Mouse (Mus musculus) retina, postnatal 1 day (tissue): Measurements from ENCODE around the gene Fut4.

Experiments
- DNase-seq: peaks from one replicate; pipeline ENCODE4 v3.0.0-alpha.2; 2012

The Fut4 gene

GRCm38 (mm10) chr9:14752001-14752522 lies at the start of gene Fut4:
Gene Fut4, minus strand, starts transcription at chr9:14752393.
- peak; percentile 57 for DNase-seq

GRCm38 (mm10) chr9:14787356-14787755 lies 35.2 kb upstream of the Fut4 start:
- no peak for DNase-seq

DNA sequence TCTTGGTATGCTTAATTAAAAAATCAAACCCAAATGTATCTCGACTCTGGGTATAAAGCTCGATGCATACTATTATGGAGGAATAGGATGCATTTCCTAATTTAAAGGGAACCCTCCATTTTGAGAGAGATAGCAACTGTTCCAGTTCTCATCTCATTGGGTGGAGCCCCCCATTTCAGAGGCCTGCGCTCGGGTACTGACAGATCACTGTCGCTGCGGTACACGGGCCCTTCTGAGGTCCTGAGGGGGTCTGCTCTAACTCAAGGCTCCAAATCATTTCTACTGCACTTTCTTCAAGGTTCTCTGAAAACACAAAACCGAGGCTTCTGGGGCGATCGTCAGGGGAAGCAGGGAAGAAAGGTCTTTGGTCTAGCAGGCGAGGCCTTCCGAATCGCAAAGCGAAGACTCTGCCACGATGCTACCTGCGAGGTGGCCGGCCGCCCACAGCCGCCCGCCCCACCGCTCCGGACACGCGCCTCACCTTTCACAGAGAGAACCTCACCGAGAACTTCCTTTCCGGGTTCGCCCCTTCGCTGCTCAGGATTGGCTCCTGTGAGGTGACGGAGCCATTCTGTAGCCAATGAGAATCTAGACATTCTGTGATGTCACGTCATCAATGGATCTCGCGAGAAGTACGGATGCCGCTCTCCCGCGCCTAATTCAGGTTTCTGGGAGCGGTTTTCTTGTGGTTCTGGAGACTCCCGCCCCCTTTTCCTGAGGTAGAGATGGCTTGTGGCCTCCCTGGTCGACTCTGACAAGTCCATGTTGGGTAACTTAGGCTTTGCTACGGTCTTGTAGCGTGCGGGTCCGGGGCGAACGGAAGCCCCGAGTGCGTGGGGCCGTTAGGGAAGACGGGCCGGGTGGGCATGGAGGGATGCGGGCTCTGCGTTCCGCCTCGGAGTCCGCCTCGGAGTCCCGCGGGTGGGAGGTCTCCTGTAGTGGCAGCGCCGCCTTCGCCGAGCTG lies 32.1 kb upstream of the Fut4 start, which contains the start of the genes Mre11a and Ankrd49:
Gene Mre11a (plus strand): TSS at position 616 of the 964 bp plus-strand sequence.
Gene Ankrd49 (minus strand): TSS at position 818 of the 964 bp plus-strand sequence.
- DNase-seq: peak; percentile 99

- no peak for DNase-seq
These were observed 26.1 kb upstream of the Fut4 start for GRCm38 (mm10) chr9:14778341-14778740.

GRCm38 (mm10) chr9:14773813-14774212 lies 21.6 kb upstream of the Fut4 start:
- peak; percentile 25 for DNase-seq

GRCm38 (mm10) chr9:14772074-14772473 lies 19.9 kb upstream of the Fut4 start:
- no peak for DNase-seq

GRCm38 (mm10) chr9:14770803-14771471 lies 18.7 kb upstream of the Fut4 start, which contains the start of gene 1700012B09Rik:
Gene 1700012B09Rik, minus strand, starts transcription at chr9:14771030.
- DNase-seq: peak; percentile 67

DNA sequence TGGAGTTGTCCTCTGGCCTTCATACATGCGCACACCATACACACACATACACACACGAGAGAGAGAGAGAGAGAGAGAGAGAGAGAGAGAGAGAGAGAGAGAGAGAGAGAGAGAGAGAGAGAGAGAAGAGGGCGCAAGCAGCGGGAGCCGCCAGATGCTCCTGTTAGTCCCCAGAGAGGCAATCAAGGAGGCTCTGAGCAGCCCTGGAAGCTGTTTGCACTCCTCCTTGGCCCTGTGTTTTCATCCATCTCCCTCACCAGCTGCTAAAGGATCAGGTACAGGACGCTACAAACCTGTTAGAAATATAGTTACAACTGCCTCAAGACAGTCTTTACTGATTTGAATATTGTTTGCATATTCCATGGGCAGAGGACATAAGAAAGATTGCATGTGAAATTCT lies 17.6 kb upstream of the Fut4 start:
- DNase-seq: no peak

- DNase-seq: peak; percentile 62
These were observed 12.6 kb upstream of the Fut4 start for GRCm38 (mm10) chr9:14764765-14765164.

DNA sequence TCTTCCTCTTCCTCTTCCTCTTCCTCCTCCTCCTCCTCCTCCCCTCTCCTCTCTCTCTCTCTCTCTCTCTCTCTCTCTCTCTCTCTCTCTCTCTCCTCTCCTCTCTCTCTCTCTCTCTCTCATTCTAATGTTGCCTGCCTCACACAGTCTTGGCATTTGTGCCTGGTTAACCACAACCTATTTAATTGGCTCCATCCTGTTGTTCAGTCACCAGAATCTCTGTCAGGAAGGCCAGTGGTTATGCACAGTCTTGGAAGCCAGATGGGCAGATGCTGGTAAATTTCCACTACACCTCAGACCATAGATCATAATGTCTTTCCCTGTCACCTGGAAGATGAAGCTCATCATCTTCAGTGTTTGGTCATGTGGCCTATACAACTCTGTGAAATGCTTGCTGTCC lies 7.1 kb upstream of the Fut4 start:
- no peak for DNase-seq

- no peak for DNase-seq
These were observed 6.4 kb upstream of the Fut4 start for GRCm38 (mm10) chr9:14758590-14758989.

DNA sequence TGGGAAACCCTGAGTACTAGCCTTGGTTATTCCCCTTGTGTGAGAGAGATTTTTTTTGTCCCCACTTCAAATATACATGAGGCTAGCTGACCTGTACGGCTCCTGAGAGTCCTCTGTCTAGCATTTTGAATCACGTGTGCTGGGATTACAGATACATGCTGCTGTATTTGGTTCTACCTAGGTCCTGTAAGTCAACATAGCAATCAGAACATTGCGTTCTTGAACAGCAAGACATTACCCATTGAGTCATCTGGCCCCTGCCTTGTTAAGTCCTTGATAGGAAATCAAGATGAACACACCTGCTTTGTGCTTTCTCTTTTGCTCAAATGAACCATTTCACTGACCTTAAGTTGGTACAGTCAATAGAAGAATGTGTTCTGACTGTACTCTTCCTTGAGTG lies 2.3 kb upstream of the Fut4 start:
- DNase-seq: no peak

DNA sequence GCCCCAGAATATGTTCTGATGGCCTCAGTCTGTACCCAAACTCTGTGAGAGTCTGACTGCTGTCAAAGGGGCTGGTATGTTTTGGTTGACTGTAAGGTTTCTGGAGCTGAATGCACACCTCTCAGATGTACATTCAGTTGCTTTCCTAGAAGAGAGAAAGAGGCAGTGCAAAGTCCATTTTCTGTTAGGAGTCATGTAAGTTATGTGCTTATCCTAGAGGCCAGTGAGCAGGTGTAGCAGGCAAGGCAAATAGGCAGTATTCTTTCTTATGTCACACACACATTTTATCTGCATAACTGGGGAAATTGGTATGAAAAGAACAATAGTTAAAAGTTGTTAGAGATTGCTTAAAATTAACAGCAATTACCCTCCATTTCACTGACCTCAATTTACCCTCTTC lies 1.8 kb upstream of the Fut4 start:
- no peak for DNase-seq

GRCm38 (mm10) chr9:14751503-14752000 lies 641 bp downstream of the Fut4 start:
- peak; percentile 55 for DNase-seq

GRCm38 (mm10) chr9:14750901-14751502 lies 1.2 kb downstream of the Fut4 start:
- no peak for DNase-seq

DNA sequence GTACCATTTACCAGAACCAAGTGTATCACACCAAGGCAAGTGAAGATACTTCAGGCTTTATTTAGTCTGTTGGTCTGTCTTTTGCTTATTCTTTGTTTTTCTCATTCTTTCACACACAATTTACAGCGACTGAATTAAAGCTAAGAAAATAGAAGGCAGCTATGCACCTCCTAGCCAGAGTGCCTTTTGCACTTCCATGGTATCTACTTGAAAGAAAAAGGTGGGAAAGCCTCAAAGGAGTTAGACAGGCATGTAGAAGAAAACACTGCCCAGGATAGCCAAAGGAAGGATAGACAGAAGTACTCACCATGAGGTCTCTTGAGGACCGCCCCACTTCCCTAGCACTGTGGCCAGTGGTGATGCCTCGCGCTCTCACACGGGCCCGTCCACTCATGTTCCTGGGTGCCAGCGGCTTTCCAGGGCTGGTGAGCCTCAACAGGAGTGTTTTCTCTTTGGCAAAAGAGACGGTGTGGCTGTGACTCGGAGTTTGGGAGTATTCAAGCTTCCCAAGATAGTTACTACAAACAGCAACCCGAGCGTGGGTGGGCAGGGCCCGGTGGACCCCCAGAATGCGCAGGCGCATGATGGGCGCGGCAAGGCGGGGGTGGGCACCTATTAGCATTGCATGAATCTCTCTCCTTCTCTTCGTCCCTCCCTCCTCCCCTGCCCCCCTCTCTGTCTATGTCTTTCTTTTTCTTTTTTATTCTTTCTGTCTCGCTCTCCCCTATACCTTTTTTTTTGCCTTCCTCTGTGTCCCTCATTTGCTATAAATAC lies 11.9 kb downstream of the Fut4 start, which contains the start of gene Piwil4:
Gene Piwil4 (minus strand): TSS at position 583 of the 774 bp plus-strand sequence.
- DNase-seq: no peak

DNA sequence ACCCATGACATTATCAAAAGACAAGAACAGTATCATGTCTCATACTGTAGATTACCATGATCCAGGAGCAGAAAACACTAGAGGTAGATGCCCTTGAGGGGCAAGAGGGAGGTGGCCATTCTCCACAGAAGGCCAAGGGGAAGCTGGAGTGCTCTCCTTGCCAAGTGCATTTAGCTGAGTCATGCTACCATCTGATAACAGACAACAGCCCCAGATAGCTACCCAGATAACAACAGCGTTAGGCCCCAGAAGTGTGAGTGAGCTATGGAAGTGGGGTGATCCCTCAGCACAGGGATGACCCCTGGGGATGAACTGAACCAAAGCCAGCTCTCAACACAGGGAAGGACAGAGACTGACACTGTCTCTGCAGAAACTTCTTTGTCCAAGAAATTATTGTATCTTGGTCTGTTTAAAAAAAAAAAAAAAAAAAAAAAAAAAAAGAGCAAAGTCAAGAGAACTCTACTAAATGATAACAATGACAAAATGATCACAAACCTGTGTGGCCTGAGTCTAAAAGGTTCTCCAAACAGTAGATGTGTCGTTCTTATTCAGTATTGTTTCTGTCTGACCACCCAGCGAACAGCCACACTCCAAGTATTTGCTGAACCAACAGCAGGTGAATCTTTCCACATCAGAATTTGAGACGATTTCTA lies 12.6 kb downstream of the Fut4 start:
- DNase-seq: no peak

DNA sequence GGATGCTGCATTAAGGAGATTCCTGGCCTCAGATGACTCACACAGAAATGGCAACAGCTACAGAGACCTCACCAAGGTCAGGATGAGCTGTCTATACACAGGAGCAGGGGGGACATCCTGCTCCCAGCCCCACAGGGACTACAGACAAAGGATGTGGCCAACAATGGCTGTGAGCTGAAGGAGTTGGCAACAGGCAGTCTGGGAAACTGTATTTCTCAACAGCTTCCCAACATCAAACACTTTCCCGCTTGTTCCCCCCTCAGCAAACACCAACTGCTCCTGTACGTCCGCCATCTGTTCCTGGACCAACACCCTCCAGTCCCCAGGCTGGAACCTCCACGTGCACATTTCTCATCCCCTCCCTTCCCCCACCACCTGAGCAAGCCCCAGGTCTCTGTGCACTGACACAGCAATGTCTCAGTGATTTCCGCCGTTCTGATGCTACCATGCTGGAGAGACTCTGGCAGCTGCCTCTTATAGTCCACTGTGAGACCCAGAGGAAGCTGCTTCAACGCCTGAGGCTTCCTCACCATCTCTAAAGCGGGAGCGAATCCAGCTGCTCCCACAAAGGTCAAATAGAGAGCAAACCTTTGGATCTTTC lies 21.2 kb downstream of the Fut4 start:
- DNase-seq: peak; percentile 53

GRCm38 (mm10) chr9:14728365-14728764 lies 23.8 kb downstream of the Fut4 start:
- no peak for DNase-seq

GRCm38 (mm10) chr9:14726629-14727028 lies 25.6 kb downstream of the Fut4 start:
- no peak for DNase-seq

DNA sequence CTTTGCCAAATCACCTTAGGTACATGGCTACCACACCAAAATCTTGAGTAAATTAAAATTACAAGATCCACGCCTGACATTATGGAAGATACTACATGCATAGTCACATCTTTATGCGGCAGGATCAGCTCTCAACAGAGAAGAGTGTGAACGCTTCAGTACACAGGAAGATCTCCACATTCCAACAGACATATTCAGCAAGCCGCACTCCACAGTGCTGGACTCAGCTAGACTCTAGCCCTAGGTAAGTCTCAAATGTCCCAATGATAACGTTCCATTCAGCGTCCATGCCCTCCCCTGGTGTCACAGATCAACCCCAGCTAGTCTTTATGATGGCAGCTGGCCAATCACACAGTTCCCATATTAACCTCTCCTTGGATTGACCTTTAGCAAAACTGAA lies 26.2 kb downstream of the Fut4 start:
- DNase-seq: no peak
